Comparison of ENCODE assay signal across 8 mouse cellular contexts in genomic region chr5:146948041-146948507, GRCm38 (mm10). TPM values are rescaled to one million over a fixed set of nuclear protein-coding genes. Genes with fewer than 3 reads are reported as not detected.
A peak's percentile ranks its signal among the peaks of the same experiment; 100 is the strongest.
DNase-seq lines count a peak whose midpoint lies in the region; ATAC-seq and TF ChIP-seq lines count a peak whose summit lies in the region.

No protein-coding gene starts in this region.

- peak overlapping the region; percentile 90 for H3K27ac ChIP-seq in kidney, embryonic 15.5 days
- H3K27ac ChIP-seq in bone marrow macrophage, adult 2 months (ENCODE audit: insufficient read depth, low read depth, low read length) = peak overlapping the region; percentile 98
- peak overlapping the region; percentile 81 for H3K27ac ChIP-seq in midbrain, embryonic 15.5 days

- peak overlapping the region; percentile 83 for H3K4me3 ChIP-seq in kidney, embryonic 15.5 days (replicated peaks)
- H3K4me3 ChIP-seq in bone marrow macrophage, adult 2 months (ENCODE audit: insufficient read depth, low read length) = peak overlapping the region; percentile 70
- H3K4me3 ChIP-seq in midbrain, embryonic 15.5 days = peak overlapping the region; percentile 92

- TF ChIP-seq POLR2A in bone marrow macrophage, adult 2 months (IDR thresholded peaks at IDR 0.05; ENCODE audit: borderline replicate concordance, low read depth, low read length) = no peak

- no peaks in the 10 kb centered on the region for H3K9me3 ChIP-seq in kidney, embryonic 15.5 days (replicated peaks)
- no peaks in the 10 kb centered on the region for H3K9me3 ChIP-seq in midbrain, embryonic 15.5 days

- ATAC-seq in kidney, embryonic 15.5 days (replicated peaks; ENCODE audit: low FRiP score) = no peak
- no peak for ATAC-seq in midbrain, embryonic 15.5 days (replicated peaks)

- no peaks in the 10 kb centered on the region for H3K27me3 ChIP-seq in kidney, embryonic 15.5 days
- 0 out of 2 replicates have a peak, but pooled peaks cover 6% of the 10 kb centered on the region for H3K27me3 ChIP-seq in midbrain, embryonic 15.5 days (replicated peaks)

- H3K9ac ChIP-seq in kidney, embryonic 15.5 days = peak overlapping the region; percentile 88
- H3K9ac ChIP-seq in midbrain, embryonic 15.5 days = peak overlapping the region; percentile 82

- H3K4me1 ChIP-seq in kidney, embryonic 15.5 days = peaks cover 16% of the 10 kb centered on the region
- H3K4me1 ChIP-seq in bone marrow macrophage, adult 2 months (ENCODE audit: control insufficient read depth, insufficient read depth, low read length) = peaks cover 21% of the 10 kb centered on the region
- peaks cover 16% of the 10 kb centered on the region for H3K4me1 ChIP-seq in midbrain, embryonic 15.5 days

- H3K36me3 ChIP-seq in kidney, embryonic 15.5 days = peaks cover 30% of the 10 kb centered on the region
- peaks cover 19% of the 10 kb centered on the region for H3K36me3 ChIP-seq in midbrain, embryonic 15.5 days (replicated peaks)

- TF ChIP-seq CTCF in bone marrow macrophage, adult 2 months (IDR thresholded peaks at IDR 0.05; ENCODE audit: low read depth, low read length) = no peak

- H3K4me2 ChIP-seq in kidney, embryonic 15.5 days = peak overlapping the region; percentile 92
- H3K4me2 ChIP-seq in midbrain, embryonic 15.5 days = peak overlapping the region; percentile 97

- no peak for DNase-seq in kidney, postnatal 25 days
- peak; percentile 83 for DNase-seq in induced T-regulatory cell, adult 2 months (ENCODE audit: low read depth)
- no peak for DNase-seq in adrenal gland, postnatal 14 days
- DNase-seq in layer of hippocampus, adult 11-12 months (ENCODE audit: low spot score) = no peak
- no peak for DNase-seq in cerebellum, adult 8-10 months

- 23% methylated on average over 10 of the region's 10 CpGs for WGBS in kidney, embryonic 15.5 days
- 24% methylated on average over 10 of the region's 10 CpGs for WGBS in midbrain, embryonic 15.5 days

RNA-seq across cellular contexts. Expression of gene Gtf3a, which starts 0.4 kb away (rescaled TPM):
- 120 and 125 TPM in 2 replicates for polyA plus RNA-seq in kidney, embryonic 15.5 days (2015; fragmentation: Nextera tagmentation; extraction: Ambion mirVana)
- polyA plus RNA-seq in bone marrow macrophage, adult 2 months (2012; ENCODE audit: insufficient read depth, insufficient read length, missing spikeins) = 37.0 and 40.8 TPM in 2 replicates
- 110 and 116 TPM in 2 replicates for polyA plus RNA-seq in midbrain, embryonic 15.5 days (2015; fragmentation: Nextera tagmentation; extraction: Ambion mirVana)
- 32.3 and 34.8 TPM in 2 replicates for total RNA-seq in adrenal gland, postnatal 14 days (2021)

RNA-seq across cellular contexts. Expression of gene Mtif3, which starts 15.5 kb away (rescaled TPM):
- 24.8 and 25.0 TPM in 2 replicates for polyA plus RNA-seq in kidney, embryonic 15.5 days (2015; fragmentation: Nextera tagmentation; extraction: Ambion mirVana)
- 15.5 and 19.6 TPM in 2 replicates for polyA plus RNA-seq in bone marrow macrophage, adult 2 months (2012; ENCODE audit: insufficient read depth, insufficient read length, missing spikeins)
- 28.3 and 28.9 TPM in 2 replicates for polyA plus RNA-seq in midbrain, embryonic 15.5 days (2015; fragmentation: Nextera tagmentation; extraction: Ambion mirVana)
- total RNA-seq in adrenal gland, postnatal 14 days (2021) = 28.5 and 31.7 TPM in 2 replicates
